Mouse (Mus musculus): ENCODE measurements around the gene Zfyve9. TPM values are rescaled to one million over a fixed set of nuclear protein-coding genes. Genes with fewer than 3 reads are reported as not detected.

The Zfyve9 gene
- polyA plus RNA-seq, 1 experiment, result 8.2 TPM

DNA sequence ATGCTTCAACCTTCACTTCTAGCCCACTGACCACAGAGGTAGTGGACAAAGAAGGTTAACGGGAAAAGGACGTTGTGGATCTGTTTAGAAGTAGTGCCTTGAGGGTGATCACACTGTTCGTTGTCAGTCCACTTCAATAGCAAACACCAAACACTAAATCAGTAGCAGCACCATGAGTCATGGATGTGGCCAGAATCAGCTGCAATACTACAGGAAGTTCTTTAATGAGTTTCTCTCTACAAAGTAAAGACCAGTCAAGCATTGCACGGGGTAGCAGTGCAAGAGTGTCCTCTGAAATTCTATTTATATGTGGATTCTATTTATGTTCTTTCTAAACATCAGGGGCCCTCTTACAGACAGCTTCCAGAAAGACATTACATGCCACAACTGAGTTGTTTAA is 182.3 kb downstream of the Zfyve9 start:
- Histone ChIP-seq H3K4me2 (ENCODE audit: low read depth) (no peak overlapping the region), H3ac (ENCODE audit: control insufficient read depth, insufficient read length) (no peak overlapping the region), H3K79me2 (ENCODE audit: control insufficient read depth, insufficient read depth) (no peaks in the 10 kb centered on the region), H3K27me3 (ENCODE audit: control insufficient read depth, insufficient read depth, insufficient read length) (no peaks in the 10 kb centered on the region), H3K36me3 (ENCODE audit: control insufficient read depth, insufficient read depth) (peaks cover 6% of the 10 kb centered on the region), H3K4me3 (no peak overlapping the region)
- no peak for TF ChIP-seq CEBPB (IDR thresholded peaks at IDR 0.05; ENCODE audit: insufficient read depth, poor library complexity, severe bottlenecking)
- no peak for TF ChIP-seq E2F4 (IDR thresholded peaks at IDR 0.05; ENCODE audit: insufficient read depth)
- TF ChIP-seq MAX (IDR thresholded peaks at IDR 0.05; ENCODE audit: low read depth), result no peak
- TF ChIP-seq USF1 (IDR thresholded peaks at IDR 0.05; ENCODE audit: low read depth), result no peak
- TF ChIP-seq POLR2A (IDR thresholded peaks at IDR 0.05; ENCODE audit: insufficient read length, low read depth), result no peak
- TF ChIP-seq TCF12 (IDR thresholded peaks at IDR 0.05; ENCODE audit: insufficient read depth, poor library complexity, severe bottlenecking), result no peak
- TF ChIP-seq MYOD1 (IDR thresholded peaks at IDR 0.05; ENCODE audit: control insufficient read depth in 1 of 3, insufficient read length in 2 of 3, low read depth in 2 of 3), result no peak
- no peak for TF ChIP-seq REST (IDR thresholded peaks at IDR 0.05; ENCODE audit: insufficient read depth, insufficient read length)

DNA sequence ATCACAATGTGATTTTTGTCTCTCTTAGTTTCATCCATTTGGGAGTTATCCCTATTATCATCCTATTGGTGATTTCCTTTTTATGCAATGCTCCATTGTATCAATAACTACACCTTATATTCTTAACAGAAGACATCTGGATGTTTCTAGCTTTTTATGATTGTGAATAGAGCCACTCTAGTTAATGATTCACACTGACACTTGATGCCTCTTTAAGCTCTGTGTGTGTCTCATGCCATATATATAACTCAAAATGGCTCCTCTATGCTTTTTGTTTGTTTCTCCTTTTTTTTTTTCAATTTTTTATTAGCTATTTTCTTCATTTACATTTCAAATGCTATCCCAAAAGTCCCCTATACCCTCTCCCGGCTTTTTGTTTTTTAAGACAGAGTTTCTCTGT is 184.8 kb downstream of the Zfyve9 start:
- Histone ChIP-seq H3K27me3 (ENCODE audit: control insufficient read depth, insufficient read depth, insufficient read length) (no peaks in the 10 kb centered on the region), H3K4me2 (ENCODE audit: low read depth) (no peak overlapping the region), H3K79me2 (ENCODE audit: control insufficient read depth, insufficient read depth) (no peaks in the 10 kb centered on the region), H3ac (ENCODE audit: control insufficient read depth, insufficient read length) (no peak overlapping the region), H3K36me3 (ENCODE audit: control insufficient read depth, insufficient read depth) (peaks cover 9% of the 10 kb centered on the region), H3K4me3 (no peak overlapping the region)
- TF ChIP-seq CEBPB (IDR thresholded peaks at IDR 0.05; ENCODE audit: insufficient read depth, poor library complexity, severe bottlenecking) (no peak), E2F4 (IDR thresholded peaks at IDR 0.05; ENCODE audit: insufficient read depth) (no peak), MYOD1 (IDR thresholded peaks at IDR 0.05; ENCODE audit: control insufficient read depth in 1 of 3, insufficient read length in 2 of 3, low read depth in 2 of 3) (no peak), MAX (IDR thresholded peaks at IDR 0.05; ENCODE audit: low read depth) (no peak), USF1 (IDR thresholded peaks at IDR 0.05; ENCODE audit: low read depth) (no peak), POLR2AphosphoS2 (IDR thresholded peaks at IDR 0.05; ENCODE audit: insufficient read length, low read depth) (no peak), REST (IDR thresholded peaks at IDR 0.05; ENCODE audit: insufficient read depth, insufficient read length) (no peak), MYOG (IDR thresholded peaks at IDR 0.05; ENCODE audit: control insufficient read depth in 1 of 3, insufficient read depth in 1 of 3, insufficient read length in 2 of 3, low read depth in 2 of 3) (no peak), TCF12 (IDR thresholded peaks at IDR 0.05; ENCODE audit: insufficient read depth, poor library complexity, severe bottlenecking) (no peak), TCF3 (IDR thresholded peaks at IDR 0.05; ENCODE audit: insufficient read length, low read depth) (no peak), SRF (IDR thresholded peaks at IDR 0.05; ENCODE audit: control insufficient read depth, insufficient read length, low read depth) (no peak), POLR2A (IDR thresholded peaks at IDR 0.05; ENCODE audit: insufficient read length, low read depth) (no peak)

DNA sequence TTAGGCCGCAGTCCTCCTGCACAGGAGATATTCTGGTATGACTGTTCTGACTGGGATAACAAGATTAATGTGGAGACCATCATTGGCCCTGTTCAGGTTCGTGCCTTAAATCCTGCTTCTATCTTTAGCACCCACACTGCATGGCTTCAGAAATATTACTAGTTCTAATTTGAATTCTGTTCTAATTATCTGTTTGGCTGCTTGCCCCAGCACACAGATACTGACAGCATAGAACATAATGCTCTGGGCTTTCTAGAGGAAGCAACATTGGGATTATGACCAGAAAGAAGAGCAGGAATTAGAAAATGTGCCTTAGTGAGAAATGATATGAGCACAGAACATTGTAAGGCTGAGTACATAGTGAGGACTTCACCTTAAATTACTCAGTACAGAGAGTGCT is 187.2 kb downstream of the Zfyve9 start:
- H3K4me2 ChIP-seq (ENCODE audit: low read depth), result no peak overlapping the region

More for the DNA sequence above, 187.2 kb downstream of the Zfyve9 start:
- Histone ChIP-seq H3ac (ENCODE audit: control insufficient read depth, insufficient read length) (no peak overlapping the region), H3K4me3 (no peak overlapping the region), H3K79me2 (ENCODE audit: control insufficient read depth, insufficient read depth) (no peaks in the 10 kb centered on the region), H3K36me3 (ENCODE audit: control insufficient read depth, insufficient read depth) (peaks cover 3% of the 10 kb centered on the region), H3K27me3 (ENCODE audit: control insufficient read depth, insufficient read depth, insufficient read length) (no peaks in the 10 kb centered on the region)
- TF ChIP-seq USF1 (IDR thresholded peaks at IDR 0.05; ENCODE audit: low read depth), result no peak
- no peak for TF ChIP-seq REST (IDR thresholded peaks at IDR 0.05; ENCODE audit: insufficient read depth, insufficient read length)
- no peak for TF ChIP-seq MYOG (IDR thresholded peaks at IDR 0.05; ENCODE audit: control insufficient read depth in 1 of 3, insufficient read depth in 1 of 3, insufficient read length in 2 of 3, low read depth in 2 of 3)
- no peak for TF ChIP-seq POLR2A (IDR thresholded peaks at IDR 0.05; ENCODE audit: insufficient read length, low read depth)
- TF ChIP-seq TCF3 (IDR thresholded peaks at IDR 0.05; ENCODE audit: insufficient read length, low read depth), result no peak

Other genes starting within 250 kb of the Zfyve9 start
- gene Prpf38a, start 201.5 kb downstream of the Zfyve9 start, polyA plus RNA-seq (2012; fragmentation: generic; extraction: Trizol), result 17.2 TPM
- gene Orc1, start 201.4 kb downstream of the Zfyve9 start, polyA plus RNA-seq (2012; fragmentation: generic; extraction: Trizol), result 0.84 TPM
- gene Cc2d1b, start 160.9 kb downstream of the Zfyve9 start, polyA plus RNA-seq (2012; fragmentation: generic; extraction: Trizol), result 19.7 TPM
- gene 3110021N24Rik, start 61.1 kb downstream of the Zfyve9 start, polyA plus RNA-seq (2012; fragmentation: generic; extraction: Trizol), result 0.06 TPM
- gene Btf3l4, start 52.8 kb upstream of the Zfyve9 start, polyA plus RNA-seq (2012; fragmentation: generic; extraction: Trizol), result 64.3 TPM
- 46.4 TPM for gene Txndc12, start 53.8 kb upstream of the Zfyve9 start, polyA plus RNA-seq (2012; fragmentation: generic; extraction: Trizol)
- gene Kti12, start 67.0 kb upstream of the Zfyve9 start, polyA plus RNA-seq (2012; fragmentation: generic; extraction: Trizol), result 30.7 TPM
- 0.17 TPM for gene A730015C16Rik, start 67.8 kb upstream of the Zfyve9 start, polyA plus RNA-seq (2012; fragmentation: generic; extraction: Trizol)
- gene Rab3b, start 98.3 kb upstream of the Zfyve9 start, polyA plus RNA-seq (2012; fragmentation: generic; extraction: Trizol), result 0.23 TPM
- 55.8 TPM for gene Nrd1, start 219.9 kb upstream of the Zfyve9 start, polyA plus RNA-seq (2012; fragmentation: generic; extraction: Trizol)

Data from myocyte (in vitro differentiated cells).